Mouse (Mus musculus): ENCODE measurements around the gene Blvra. TPM values are rescaled to one million over a fixed set of nuclear protein-coding genes. Genes with fewer than 3 reads are reported as not detected.
A peak's percentile ranks its signal among the peaks of the same experiment; 100 is the strongest.
"Not testable (repeated sequence)": the region's sequence is repeated elsewhere in the genome, so short reads cannot be mapped to it uniquely, and the experiment has no call there.

Blvra gene
- total RNA-seq (2021), result 10 to 100 TPM; 21.0 to 24.6 TPM

DNA sequence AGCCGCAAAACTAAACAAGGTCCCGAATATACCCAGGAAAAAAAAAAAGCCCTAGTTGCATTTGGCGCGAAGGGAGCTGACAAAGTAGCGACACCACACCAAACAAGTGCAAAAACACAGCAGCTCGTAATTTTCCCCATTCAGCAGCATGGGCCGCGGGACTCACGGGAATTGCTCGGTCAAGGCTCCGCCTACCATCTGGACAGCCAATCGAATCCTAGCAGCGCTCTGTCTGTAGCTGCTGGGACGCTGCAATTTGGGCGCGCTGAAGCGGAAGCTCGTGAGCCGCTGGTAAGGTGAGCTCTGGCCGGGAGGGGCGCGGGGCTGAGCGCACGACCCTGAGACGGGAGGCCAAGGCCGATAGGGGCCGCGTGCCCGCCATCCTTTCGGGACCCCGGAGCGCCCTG lies at the start of gene Blvra:
Gene Blvra (plus strand): TSS at position 231 of the 407 bp plus-strand sequence.
- intact Hi-C loops (cut with DNase I), result no loop called here
- peak; percentile 85 to 90 for DNase-seq (ENCODE audit: extremely low spot score in 1 of 2, low spot score in 2 of 2)

DNA sequence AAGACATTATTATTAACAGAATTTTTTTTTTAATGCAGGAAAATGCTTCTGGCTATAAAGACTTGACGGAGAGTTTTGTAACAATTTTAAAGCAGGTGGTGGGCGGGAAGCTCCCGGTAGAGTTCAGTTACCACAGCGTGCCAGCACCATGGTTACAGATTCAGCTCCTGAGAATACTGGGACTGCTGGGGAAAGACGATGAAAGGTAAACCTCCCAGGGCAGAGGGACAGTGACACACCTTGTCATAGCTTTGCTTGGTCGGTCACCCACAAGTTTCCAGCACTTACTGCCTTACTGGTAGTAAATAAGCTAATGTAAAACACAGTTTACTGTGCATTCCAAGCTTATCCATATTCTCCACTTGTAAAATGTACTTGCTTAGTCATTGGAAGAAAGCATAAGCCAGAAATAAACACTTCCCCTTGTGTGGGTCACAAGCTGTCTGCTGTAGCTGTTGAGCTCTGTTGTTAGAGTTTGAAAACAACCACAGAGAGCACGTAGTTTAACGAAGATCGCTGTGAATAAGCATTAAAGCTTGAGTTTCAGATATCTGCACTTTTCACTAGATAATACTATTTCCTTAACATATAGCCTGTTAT lies 35.4 kb upstream of the Blvra start:
- intact Hi-C loops (cut with DNase I), result no loop called here
- peak in 1 of 2 experiments; percentile 23 for DNase-seq (ENCODE audit: extremely low spot score in 1 of 2, low spot score in 2 of 2)

DNA sequence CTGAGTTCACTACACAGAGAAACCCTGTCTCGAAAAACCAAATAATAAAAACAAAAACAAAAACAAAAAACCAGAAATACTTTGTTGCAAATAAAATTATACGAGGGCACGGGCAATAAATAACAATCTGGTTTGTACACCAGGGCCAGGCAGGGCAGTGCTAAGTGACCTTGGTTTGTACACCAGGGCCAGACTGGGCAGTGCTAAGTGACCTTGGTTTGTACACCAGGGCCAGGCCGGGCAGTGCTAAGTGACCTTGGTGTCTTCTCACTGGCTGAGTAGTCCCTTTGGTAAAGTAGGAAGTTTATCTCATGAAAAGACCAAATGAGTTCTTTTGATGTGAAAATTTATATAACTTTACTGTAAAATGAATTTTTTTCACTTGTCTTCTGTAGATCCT lies 33.2 kb upstream of the Blvra start:
- no peak for DNase-seq (ENCODE audit: extremely low spot score in 1 of 2, low spot score in 2 of 2)
- intact Hi-C loops (cut with DNase I), result no loop called here

DNA sequence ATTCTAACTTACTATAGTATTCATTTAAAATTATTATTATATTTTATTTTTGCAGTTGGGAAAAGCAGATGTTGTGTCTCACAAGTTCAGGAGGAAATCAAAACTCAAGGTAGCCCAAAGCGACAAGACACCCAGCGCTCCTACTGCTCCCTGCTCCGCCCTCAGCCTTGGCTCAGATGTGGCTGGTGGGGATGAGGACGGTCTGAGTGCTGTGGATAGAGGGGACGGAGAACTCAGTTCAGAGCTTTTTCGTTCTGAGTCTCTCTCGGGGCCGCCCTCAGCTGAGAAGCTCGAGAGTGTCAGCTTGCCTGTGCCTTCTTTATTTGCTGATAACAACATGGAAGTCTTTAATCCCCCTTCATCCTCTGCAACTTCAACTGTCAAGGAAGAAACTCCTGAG lies 9.0 kb upstream of the Blvra start:
- no peak for DNase-seq (ENCODE audit: extremely low spot score in 1 of 2, low spot score in 2 of 2)
- intact Hi-C loops (cut with DNase I), result no loop called here

DNA sequence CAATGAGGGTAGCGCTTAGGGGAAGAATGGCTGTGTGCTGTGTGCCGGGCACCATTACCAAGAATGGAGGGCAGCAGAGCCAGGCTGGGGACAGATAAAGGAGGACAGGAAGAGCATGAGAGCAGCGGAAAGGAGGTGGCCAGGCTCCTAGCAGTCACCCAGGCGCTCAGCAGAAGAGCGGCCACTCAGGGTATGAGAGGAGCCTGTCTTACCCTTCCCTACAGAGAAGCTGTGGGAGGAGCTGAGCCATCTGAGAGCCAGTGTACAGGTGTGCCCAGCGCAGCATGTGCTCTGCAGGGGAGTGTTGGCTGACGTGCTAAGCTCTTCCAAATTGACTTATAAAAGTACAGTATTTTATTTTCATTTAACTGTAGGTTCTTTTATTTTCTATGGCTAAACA lies 1.7 kb upstream of the Blvra start:
- intact Hi-C loops (cut with DNase I), result no loop called here

DNA sequence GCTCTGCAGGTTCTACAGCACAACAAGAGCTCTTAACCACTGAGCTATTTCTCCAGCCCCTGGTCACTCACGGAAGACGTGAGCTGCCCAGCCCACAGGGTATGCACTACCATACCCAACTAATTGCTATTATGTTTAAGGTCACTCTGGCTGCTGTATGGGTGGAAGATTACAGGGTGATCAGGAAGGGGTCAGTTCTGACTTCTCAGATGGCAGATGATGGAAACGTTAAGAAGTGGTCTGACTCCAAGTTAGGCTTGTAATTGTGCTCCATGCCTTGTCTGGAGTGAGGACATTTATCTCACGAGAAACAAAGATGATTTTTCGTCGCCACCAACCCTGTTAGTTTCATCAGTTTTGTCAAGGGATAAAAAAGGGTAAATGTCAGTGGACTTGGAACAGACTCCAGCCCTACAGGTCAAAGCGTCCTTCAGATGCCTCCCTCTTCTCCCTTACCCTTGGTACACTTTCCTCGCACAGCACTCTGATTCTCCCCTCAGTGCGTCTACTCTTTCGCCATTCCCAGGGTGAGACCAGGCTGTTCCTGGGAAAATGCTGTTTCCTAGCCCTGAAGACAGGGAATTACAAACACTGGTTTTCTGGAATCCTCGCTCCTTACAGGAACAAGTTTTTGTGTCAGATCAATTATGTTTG lies 557 bp upstream of the Blvra start:
- intact Hi-C loops (cut with DNase I), result no loop called here
- no peak for DNase-seq (ENCODE audit: extremely low spot score in 1 of 2, low spot score in 2 of 2)

More for the DNA sequence above, 1.7 kb upstream of the Blvra start:
- DNase-seq (ENCODE audit: extremely low spot score in 1 of 2, low spot score in 2 of 2), result no peak

DNA sequence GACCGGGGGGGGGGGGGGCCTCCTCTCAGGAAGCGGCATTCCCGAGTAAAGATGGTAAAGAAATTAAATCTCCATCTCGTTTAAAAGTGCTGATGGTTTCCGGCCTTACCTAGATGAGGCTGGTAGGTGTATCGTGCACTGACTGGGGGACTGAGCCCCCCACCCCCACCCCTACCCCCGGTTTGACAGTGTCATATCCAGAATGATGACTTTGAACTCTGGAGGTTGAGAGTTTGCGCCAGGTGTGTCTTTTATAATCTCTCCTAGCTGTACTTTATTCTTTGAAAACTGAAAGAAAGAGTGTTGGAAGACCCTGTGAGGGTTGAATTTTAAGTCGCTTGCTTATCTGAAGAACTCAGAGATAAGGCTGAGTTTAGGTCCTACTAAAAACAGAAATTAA lies 414 bp downstream of the Blvra start:
- DNase-seq (ENCODE audit: extremely low spot score in 1 of 2, low spot score in 2 of 2), result no peak
- intact Hi-C loops (cut with DNase I), result no loop called here

DNA sequence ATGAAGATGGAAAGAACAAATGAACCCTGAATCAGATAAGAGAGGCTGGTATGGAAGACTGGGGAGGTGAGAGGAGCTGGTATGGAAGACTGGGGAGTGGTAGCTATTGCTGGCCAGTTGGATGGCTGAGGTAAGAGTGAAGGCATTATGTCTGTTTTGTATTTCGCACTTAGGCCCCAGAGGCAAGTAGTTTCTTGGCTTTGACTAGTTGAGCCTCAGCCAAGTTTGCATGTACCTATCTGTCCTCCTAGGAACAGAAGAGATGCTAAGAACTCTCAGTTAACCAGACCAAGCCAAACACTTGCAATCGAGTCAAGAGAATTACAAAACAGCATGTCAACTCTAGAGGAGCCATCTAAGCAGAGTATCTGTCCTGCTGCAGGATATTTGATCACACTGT lies 3.7 kb downstream of the Blvra start:
- no peak for DNase-seq (ENCODE audit: extremely low spot score in 1 of 2, low spot score in 2 of 2)
- intact Hi-C loops (cut with DNase I), result no loop called here

DNA sequence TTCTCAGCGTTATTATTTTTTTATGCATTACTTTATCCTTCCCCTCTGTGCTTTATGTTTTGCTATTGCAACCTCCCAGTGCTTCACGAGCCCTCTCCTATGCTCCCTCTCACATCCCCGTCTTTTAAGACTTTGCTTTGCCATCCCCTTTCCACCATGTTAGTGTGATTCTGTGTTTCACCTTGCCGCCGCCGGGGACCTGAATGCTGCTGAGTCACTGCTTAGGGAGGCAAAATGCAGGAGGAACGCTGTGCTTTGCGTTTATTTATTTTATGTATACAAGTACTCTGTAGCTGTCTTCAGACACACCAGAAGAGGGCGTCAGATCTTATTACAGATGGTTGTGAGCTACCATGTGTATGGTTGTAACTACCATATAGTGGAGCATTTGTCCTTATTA lies 7.1 kb downstream of the Blvra start:
- no peak for DNase-seq (ENCODE audit: extremely low spot score in 1 of 2, low spot score in 2 of 2)
- intact Hi-C loops (cut with DNase I), result no loop called here

DNA sequence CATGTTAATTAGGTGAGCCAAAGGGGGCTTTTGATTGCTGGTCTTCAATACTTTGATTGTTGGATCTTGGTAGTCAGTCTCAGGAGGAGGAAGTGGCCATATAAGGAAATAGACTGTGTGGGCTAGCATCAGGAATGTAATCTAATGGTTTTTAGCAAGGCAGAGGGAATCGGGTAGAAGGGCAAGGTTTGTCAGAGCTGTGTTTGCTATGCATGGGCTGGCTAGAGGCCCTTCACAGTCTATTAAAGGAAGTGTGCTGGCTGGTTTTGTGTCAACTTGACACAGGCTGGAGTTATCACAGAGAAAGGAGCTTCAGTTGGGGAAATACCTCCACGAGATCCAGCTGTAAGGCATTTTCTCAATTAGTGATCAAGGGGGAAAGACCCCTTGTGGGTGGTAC lies 8.6 kb downstream of the Blvra start:
- DNase-seq (ENCODE audit: extremely low spot score in 1 of 2, low spot score in 2 of 2); intact Hi-C loops (cut with DNase I): not testable (repeated sequence)

DNA sequence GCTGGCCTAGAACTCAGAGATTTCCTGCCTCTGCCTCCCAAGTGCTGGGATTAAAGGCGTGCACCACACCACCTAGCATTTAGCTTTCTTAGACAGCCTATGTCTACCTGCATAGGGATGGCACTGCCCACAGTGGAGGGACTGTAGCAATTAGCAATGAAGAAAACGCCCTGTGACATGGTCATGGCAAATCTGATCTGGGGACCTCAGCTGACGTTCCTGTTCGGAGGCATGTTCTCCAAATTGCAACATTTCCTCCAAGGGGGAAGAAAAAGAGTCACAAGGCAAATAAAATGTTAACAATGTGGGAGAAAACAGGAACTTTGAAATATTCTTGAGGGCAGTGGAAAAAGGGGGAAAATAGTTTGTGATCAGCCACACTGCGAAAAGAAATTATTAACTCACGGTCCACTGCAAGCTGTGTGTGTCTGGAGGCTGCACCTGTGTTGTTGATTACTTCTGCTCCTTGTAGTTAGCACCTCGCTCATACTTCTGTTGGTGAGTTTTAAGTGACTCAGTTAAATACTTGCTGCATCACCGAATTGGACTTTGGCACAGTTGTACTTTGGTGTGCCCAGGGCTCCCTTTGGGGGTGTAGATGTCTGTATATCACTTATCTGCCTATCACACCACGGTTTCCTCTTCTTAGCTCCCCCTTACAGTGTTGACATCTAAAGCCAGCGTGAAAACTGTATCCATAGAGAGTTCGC lies 9.6 kb downstream of the Blvra start:
- intact Hi-C loops (cut with DNase I), result no loop called here

DNA sequence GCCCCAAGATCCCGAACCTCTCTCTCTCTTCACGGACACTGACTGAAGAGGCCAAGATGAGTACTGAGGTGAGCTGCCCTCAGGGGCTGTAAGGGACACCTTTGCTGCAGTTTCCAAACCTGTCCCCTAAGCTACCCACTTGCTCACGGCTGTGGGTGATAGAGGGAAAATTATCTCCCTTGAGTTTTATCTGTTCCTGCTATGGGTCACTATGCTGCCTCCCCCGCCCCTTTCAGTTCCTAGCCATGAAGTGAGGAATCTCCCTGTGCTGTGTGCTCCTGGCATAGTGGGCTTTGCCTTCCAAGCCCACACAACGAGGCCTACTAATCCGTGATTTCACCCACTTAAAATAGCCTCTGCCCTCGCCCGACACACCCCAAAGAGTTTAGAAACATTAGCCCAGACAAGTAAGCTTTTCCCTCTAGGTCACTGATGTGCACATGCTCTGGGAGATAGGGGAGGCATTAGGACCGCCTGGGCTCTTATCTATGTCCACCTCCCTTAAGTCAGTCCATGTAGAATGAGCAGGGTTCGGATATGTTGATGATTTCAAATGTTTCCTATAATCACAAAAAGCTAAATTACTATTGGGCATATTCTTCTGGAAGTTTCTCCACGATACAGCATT lies 10.2 kb downstream of the Blvra start:
- DNase-seq (ENCODE audit: extremely low spot score in 1 of 2, low spot score in 2 of 2), result no peak
- intact Hi-C loops (cut with DNase I), result no loop called here

More for the DNA sequence above, 9.6 kb downstream of the Blvra start:
- no peak for DNase-seq (ENCODE audit: extremely low spot score in 1 of 2, low spot score in 2 of 2)

DNA sequence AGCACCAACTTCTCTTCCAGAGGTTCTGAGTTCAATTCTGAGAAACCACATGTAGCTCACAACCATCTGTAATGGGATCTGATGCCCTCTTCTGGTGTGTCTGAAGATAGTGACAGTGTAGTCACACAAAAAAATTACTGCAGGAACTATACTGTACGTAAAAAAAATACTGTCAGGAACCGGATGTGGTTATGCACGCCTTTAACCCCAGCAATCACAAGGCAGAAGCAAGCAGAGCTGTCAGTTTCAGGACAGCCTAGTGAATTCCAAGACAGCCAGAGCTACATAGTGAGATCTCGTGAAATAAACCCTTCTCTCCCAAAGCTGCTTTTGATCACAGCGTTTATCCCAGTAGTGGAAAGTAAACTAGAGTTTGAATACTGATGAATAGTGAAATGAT lies 15.8 kb downstream of the Blvra start:
- intact Hi-C loops (cut with DNase I), result no loop called here
- DNase-seq (ENCODE audit: extremely low spot score in 1 of 2, low spot score in 2 of 2), result no peak

DNA sequence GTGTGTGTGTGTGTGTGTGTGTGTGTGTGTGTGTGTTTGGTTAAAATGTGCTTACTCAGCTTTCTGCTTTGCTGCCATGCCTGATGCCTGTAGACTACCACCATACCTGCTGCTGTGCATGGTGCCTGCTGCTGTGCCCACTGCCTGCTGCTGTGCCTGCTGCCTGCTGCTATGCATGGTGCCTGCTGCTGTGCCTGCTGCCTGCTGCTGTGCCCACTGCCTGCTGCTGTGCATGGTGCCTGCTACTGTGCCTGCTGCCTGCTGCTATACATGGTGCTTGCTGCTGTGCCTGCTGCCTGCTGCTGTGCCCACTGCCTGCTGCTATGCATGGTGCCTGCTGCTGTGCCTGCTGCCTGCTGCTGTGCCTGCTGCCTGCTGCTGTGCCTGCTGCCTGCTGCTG lies 19.7 kb downstream of the Blvra start:
- intact Hi-C loops (cut with DNase I), result loop anchor here (10.0 kb wide), 1 partner anchor 115 kb away; the partner anchor contains the start of genes 1810024B03Rik and Snrnp200

DNA sequence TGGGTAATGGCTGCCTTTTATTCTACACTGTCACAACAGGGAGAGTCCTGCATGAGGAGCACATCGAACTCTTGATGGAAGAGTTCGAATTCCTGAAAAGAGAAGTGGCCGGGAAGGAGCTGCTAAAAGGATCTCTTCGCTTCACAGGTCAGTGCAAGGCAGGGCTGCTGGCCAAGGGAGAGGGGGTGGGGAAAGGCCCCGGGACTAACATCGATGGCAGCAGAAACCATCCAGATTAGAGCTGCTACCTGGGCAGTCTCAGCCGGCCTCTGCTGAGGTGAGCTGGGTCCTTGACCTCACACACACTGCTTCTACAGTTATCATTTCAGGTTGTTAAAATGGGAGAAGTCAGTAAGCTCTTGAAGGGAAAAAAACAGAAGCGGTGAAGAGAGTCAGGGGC lies 21.5 kb downstream of the Blvra start:
- intact Hi-C loops (cut with DNase I), result loop anchor here (10.0 kb wide), 1 partner anchor 113 kb away; the partner anchor contains the start of genes 1810024B03Rik and Snrnp200
- no peak for DNase-seq (ENCODE audit: extremely low spot score in 1 of 2, low spot score in 2 of 2)

More for the DNA sequence above, 19.7 kb downstream of the Blvra start:
- DNase-seq (ENCODE audit: extremely low spot score in 1 of 2, low spot score in 2 of 2), result not testable (repeated sequence)

DNA sequence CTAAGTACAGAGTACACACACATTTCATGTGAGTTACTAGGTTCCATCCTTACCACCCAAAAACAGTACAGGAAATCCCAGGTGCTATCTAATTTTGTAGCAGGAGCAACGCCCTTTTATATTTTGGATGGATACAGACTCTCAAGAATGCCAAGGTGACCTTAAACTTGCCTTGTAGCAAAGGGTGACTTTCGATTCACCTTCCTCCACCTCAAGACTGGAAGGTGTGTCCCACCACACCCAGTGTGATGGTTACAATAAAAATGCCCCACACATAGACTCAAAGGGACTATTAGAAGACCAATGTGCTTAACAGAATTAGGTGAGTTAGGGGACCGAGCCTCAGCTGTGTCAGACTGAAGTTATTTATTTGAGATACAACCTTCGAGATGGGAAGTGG lies 38.5 kb downstream of the Blvra start:
- intact Hi-C loops (cut with DNase I), result no loop called here
- no peak for DNase-seq (ENCODE audit: extremely low spot score in 1 of 2, low spot score in 2 of 2)

DNA sequence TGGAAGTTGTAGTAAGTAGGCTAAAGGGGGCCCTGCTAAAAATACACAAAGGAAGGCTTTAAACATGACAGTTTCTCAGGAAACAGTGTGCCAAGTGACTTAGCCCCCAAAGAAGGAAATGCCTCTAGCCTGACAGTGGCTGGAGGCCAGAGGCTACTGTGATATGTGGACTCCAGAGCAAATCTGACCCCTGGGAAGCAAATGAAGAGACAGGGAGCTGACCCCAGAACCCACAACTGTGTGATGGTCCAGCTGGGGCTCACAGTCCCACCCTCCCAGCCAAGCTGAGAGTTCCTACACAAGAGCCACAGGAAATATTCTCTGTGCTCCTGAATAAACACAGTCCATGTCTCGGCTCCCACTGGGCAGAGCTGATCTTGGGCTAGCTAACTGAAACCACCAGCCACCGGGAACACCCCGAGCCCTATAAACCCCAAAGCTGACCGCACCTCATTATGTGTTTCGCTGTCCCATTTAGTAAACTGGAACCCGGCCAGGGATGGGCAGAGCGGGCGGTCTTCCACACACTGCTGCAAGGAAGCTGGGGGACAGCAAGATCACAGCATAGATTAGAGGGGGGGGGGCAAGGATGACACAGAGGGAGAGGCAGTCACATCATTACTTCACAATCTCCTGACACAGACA lies 51.2 kb downstream of the Blvra start:
- peak in 1 of 2 experiments; percentile 62 for DNase-seq (ENCODE audit: extremely low spot score in 1 of 2, low spot score in 2 of 2)
- intact Hi-C loops (cut with DNase I), result no loop called here

DNA sequence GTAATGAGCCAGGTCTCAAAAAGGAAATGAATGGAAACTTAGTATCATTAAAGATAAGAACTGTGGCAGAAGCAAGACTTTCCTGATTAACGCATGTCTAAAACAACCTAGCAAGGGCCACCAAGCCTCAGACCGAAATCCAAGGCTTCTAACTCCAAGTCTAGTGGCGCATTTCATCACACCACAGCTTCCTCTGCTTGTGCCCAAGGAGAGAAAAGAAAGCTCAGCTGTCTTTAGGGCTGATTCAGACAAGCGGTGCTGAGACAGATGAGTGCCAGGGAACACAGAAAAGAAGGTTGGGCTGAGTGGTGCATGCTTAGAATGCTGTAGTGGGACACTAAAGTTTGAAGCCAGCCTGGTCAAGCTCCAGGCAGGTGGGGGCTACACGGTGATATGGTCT lies 58.5 kb downstream of the Blvra start:
- no peak for DNase-seq (ENCODE audit: extremely low spot score in 1 of 2, low spot score in 2 of 2)
- intact Hi-C loops (cut with DNase I), result no loop called here

DNA sequence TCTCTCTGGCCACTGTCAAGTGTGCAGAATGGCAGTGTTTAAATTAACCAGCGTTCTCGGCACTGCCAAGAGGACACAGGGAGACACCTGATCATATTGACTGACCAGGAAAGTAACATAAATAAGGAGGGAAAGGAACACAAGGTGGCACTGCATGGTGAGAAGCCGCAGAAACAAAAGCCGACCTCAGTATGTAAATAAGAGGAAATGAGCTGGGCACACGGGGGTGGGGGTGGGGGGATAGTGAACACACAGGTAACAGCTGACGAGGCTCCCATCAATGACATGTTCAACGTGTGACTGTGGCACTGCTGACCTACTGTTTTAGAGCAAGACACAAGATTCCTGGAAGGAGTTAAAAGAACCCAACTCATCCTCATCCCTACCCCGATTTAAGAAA lies 60.9 kb downstream of the Blvra start:
- intact Hi-C loops (cut with DNase I), result no loop called here
- DNase-seq (ENCODE audit: extremely low spot score in 1 of 2, low spot score in 2 of 2), result no peak

Data from left cerebral cortex, postnatal 10 days (tissue).